Mouse (Mus musculus) telencephalon, adult 2 months (tissue): ENCODE results near the gene Xpc.

Experiments used
- DNase-seq: peaks from one replicate; pipeline ENCODE4 v3.0.0-alpha.2; 2011; ENCODE audit warnings: low read depth, low spot score

Gene Xpc

GRCm38 (mm10) chr6:91525544-91525943 is 9.9 kb upstream of the Xpc start:
- no peak for DNase-seq

- DNase-seq: no peak
Observed at GRCm38 (mm10) chr6:91522816-91523215, 7.1 kb upstream of the Xpc start.

GRCm38 (mm10) chr6:91518454-91519020 is 2.8 kb upstream of the Xpc start:
- DNase-seq: peak; percentile 73

- no peak for DNase-seq
Observed at GRCm38 (mm10) chr6:91514737-91515362, 838 bp downstream of the Xpc start.

GRCm38 (mm10) chr6:91514135-91514534 is 1.6 kb downstream of the Xpc start:
- DNase-seq: no peak

- DNase-seq: no peak
Observed at GRCm38 (mm10) chr6:91510211-91510610, 5.5 kb downstream of the Xpc start.

- DNase-seq: no peak
Observed at GRCm38 (mm10) chr6:91509326-91509725, 6.4 kb downstream of the Xpc start.

GRCm38 (mm10) chr6:91508041-91508440 is 7.6 kb downstream of the Xpc start:
- DNase-seq: no peak

- DNase-seq: no peak
Observed at GRCm38 (mm10) chr6:91506036-91506435, 9.7 kb downstream of the Xpc start.

- no peak for DNase-seq
Observed at GRCm38 (mm10) chr6:91503302-91503701, 12.4 kb downstream of the Xpc start.

- DNase-seq: no peak
Observed at GRCm38 (mm10) chr6:91494526-91494925, 21.2 kb downstream of the Xpc start.

- DNase-seq: no peak
Observed at GRCm38 (mm10) chr6:91493053-91493452, 22.6 kb downstream of the Xpc start.

- no peak for DNase-seq
Observed at GRCm38 (mm10) chr6:91491004-91491403, 24.7 kb downstream of the Xpc start.

GRCm38 (mm10) chr6:91489872-91490271 is 25.8 kb downstream of the Xpc start:
- no peak for DNase-seq

- DNase-seq: peak; percentile 83
Observed at GRCm38 (mm10) chr6:91488496-91489212, 27.0 kb downstream of the Xpc start.

- DNase-seq: no peak
Observed at GRCm38 (mm10) chr6:91486736-91487453, 28.8 kb downstream of the Xpc start.

GRCm38 (mm10) chr6:91483371-91483770 is 32.3 kb downstream of the Xpc start:
- no peak for DNase-seq

GRCm38 (mm10) chr6:91476541-91476940 is 39.1 kb downstream of the Xpc start:
- DNase-seq: no peak

GRCm38 (mm10) chr6:91474441-91475190 is 41.1 kb downstream of the Xpc start:
- no peak for DNase-seq

GRCm38 (mm10) chr6:91473805-91474440 is 41.8 kb downstream of the Xpc start:
- no peak for DNase-seq
